Mouse (Mus musculus) spleen, adult 2 months (tissue): Measurements from ENCODE around the gene Prokr1.

Source experiments
- CTCF ChIP-seq: fragments of 200-500 bp; IDR thresholded peaks from 2 replicates; pipeline ENCODE4 v1.5.1; 2011; ENCODE audit warnings: mild to moderate bottlenecking, inconsistent platforms; ENCODE audit not compliant: insufficient read depth, insufficient read length, insufficient replicate concordance; ENCODE audit errors: extremely low read depth
- POLR2A ChIP-seq: fragments of 200-500 bp; IDR thresholded peaks from 2 replicates; pipeline ENCODE4 v1.6.1; 2011; ENCODE audit warnings: low read depth, low read length, inconsistent platforms

GRCm38 (mm10) chr6:87534855-87535575, 55.5 kb downstream of the Prokr1 start:
- TF ChIP-seq POLR2A (no peak), CTCF (no peak)
